Mouse (Mus musculus) Patski (cell line): Measurements from ENCODE around the gene Gm14496. TPM values are rescaled to one million over a fixed set of nuclear protein-coding genes. Genes with fewer than 3 reads are reported as not detected.
"Not testable (repeated sequence)": the region's sequence is repeated elsewhere in the genome, so short reads cannot be mapped to it uniquely, and the experiment has no call there.

ENCODE experiments used
- ATAC-seq: fragments of 100-300 bp; one replicate; pipeline ENCODE4 v1.8.0; 2021
- CTCF ChIA-PET: fragments of 350-600 bp; sonication (Branson Sonifier 250); formaldehyde crosslinking; loops from one replicate; lab custom pipeline; 2022; ENCODE audit warnings: inconsistent platforms; lab: Charles Lee
- POLR2A ChIA-PET: fragments of 350-600 bp; sonication (Branson Sonifier 250); formaldehyde crosslinking; loops from one replicate; lab custom pipeline; 2022; ENCODE audit warnings: antibody characterized with exemption, inconsistent platforms; lab: Charles Lee
- DNase-seq: peaks from one replicate; pipeline ENCODE4 v3.0.0-alpha.2; 2011; ENCODE audit warnings: low read depth, low spot score
- H3K27me3 ChIP-seq: fragments of 371-371 bp; one replicate; pipeline ENCODE4 v1.5.1; 2021
- CTCF ChIP-seq: fragments of 100-300 bp; IDR thresholded peaks from one replicate; pipeline ENCODE4 v1.5.1; 2021
- in situ Hi-C: fragments of 300-500 bp; cut with MboI; formaldehyde crosslinking; loops from 3 replicates; pipeline ENCODE4 v1.11.1; 2018; ENCODE audit warnings: low pct_unique_long_range_greater_than_20kb, mixed read lengths
- polyA plus RNA-seq: library from polyadenylated mRNA; unstranded; gene quantifications from one replicate; pipeline ENCODE4 v1.2.3, GENCODE M21; 2021

The Gm14496 gene
- not detected for polyA plus RNA-seq

DNA sequence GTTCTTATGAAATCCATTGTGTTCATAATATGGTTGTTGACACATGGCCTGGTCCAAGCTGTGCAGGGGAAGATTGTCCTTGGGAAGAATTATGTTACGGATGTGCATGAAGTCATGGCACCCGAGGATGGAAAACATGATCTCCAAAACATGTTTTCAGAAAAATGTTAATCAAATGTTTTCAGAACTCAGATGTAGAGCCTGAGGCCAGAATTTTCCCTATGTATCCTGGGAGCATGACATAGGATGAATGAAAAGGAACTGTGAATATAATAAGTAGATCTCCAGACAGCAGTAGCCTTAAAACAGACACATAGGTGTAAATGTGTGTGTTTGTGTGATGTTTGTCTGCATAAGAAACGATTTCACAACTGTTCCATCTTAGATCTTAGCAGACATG, at the start of gene Gm14496:
Gene Gm14496 (plus strand): TSS at position 301 of the 400 bp plus-strand sequence.
- POLR2A ChIA-PET, result no interaction called here
- DNase-seq (no peak), ATAC-seq (no peak)
- in situ Hi-C loops, result no loop called here
- H3K27me3 ChIP-seq, result peaks cover 61% of the 10 kb centered on the region
- no peak for TF ChIP-seq CTCF
- CTCF ChIA-PET, result no interaction called here

- H3K27me3 ChIP-seq, CTCF ChIA-PET, ATAC-seq, POLR2A ChIA-PET, in situ Hi-C loops, DNase-seq: not testable (repeated sequence)
Observed at GRCm38 (mm10) chr2:181952747-181953680, 37.9 kb upstream of the Gm14496 start.

- in situ Hi-C loops, result no loop called here
- H3K27me3 ChIP-seq, result peaks cover 17% of the 10 kb centered on the region
- ChIA-PET CTCF (no interaction called here), POLR2A (no interaction called here)
- ATAC-seq (no peak), DNase-seq (no peak)
- TF ChIP-seq CTCF, result no peak
Observed at GRCm38 (mm10) chr2:181968395-181968794, 22.5 kb upstream of the Gm14496 start.

DNA sequence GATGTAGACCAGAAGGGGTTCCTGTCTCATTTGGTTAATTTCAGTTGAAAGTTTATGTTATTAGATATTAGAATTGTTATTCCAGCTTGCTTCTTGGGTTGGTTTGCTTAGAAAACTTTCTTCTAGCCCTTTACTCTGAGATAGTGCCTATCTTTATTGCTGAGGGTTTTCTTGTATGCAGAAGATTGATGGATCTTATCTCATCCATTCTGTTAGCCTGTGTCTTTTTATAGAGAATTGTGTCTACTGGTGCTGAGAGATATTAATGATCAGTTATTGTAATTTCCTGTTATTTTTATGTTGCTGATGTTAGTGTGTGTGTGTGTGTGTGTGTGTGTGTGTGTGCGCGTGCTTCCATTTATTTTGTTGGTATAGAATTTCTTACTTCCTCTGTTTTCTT, 21.7 kb upstream of the Gm14496 start:
- POLR2A ChIA-PET, result no interaction called here
- H3K27me3 ChIP-seq, result peaks cover 14% of the 10 kb centered on the region
- CTCF ChIA-PET, result no interaction called here
- TF ChIP-seq CTCF, result no peak
- no peak for DNase-seq
- in situ Hi-C loops, result no loop called here
- no peak for ATAC-seq

DNA sequence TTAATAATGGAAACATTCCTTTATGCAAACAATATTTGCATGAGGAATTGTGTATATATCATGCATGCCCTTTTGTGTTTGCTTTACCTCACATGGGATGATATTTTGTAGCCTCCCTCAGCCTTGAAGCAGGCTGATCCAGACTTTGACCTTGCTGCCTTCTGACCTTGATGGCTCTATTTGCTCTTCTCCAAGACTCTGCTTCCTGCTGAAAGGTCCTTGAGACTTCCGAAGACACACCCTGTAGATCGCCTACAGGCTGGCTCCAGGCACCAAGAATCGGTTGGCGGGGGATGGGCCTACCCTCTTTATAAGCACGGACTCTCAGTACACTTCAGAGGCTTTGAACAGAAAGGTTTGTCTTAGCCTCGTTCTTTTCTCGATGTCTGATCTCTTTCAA, 9.0 kb upstream of the Gm14496 start:
- CTCF ChIA-PET, result not testable (repeated sequence)

More for the DNA sequence above, 9.0 kb upstream of the Gm14496 start:
- DNase-seq, POLR2A ChIA-PET, ATAC-seq, in situ Hi-C loops: not testable (repeated sequence)
- H3K27me3 ChIP-seq, result peaks cover 37% of the 10 kb centered on the region

Other genes starting within 250 kb of the Gm14496 start
- gene Myt1, start 227.8 kb upstream of the Gm14496 start, polyA plus RNA-seq, result not detected
- gene Pcmtd2, start 153.3 kb upstream of the Gm14496 start, polyA plus RNA-seq, result 63.3 TPM
- 24.3 TPM for gene Polr3k, start 126.8 kb upstream of the Gm14496 start, polyA plus RNA-seq